ENCODE assay signal across 13 mouse cellular contexts in the genomic region with DNA sequence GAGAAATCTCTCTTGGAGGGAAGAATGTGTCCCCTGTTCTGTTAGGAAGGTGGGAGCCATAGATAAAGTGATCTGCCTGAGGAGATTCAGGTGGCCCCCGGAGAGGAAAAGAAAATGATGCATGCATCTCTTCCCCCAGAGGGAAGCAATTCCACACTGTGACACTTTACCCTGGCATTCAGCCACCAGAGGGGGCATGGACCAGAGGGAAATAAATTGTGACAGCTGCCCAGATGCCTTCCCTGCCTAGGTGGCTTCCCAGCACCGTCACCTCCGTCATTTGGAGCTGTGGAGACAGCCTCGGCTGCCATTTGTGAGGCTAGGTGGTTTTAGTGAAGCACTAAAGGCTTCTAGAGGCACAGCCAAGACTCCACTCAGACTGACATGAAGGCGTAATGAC.
DNase-seq lines count a peak whose midpoint lies in the region; ATAC-seq and TF ChIP-seq lines count a peak whose summit lies in the region.
"Had no signal": no experiment of that assay in that cellular context is flagged by ENCODE, and none has a peak within 500 bp of the region (broad histone marks: within the 10 kb centered on the region; RNA-seq: fewer than 3 reads in every experiment).

No protein-coding gene starts in this region.

- peak; percentile 11 for TF ChIP-seq RAD21 in CH12.LX (IDR thresholded peaks at IDR 0.05; ENCODE audit: low read depth, low read length)

- TF ChIP-seq EP300 in heart, adult 2 months (IDR thresholded peaks at IDR 0.05; ENCODE audit: insufficient read depth, low read depth, low read length), result no peak
- TF ChIP-seq EP300 in CH12.LX (IDR thresholded peaks at IDR 0.05; ENCODE audit: low read length), result no peak

- TF ChIP-seq POLR2A in heart, adult 2 months (IDR thresholded peaks at IDR 0.05; ENCODE audit: insufficient read depth, low read depth, low read length), result no peak
- no peak for TF ChIP-seq POLR2A in CH12.LX (IDR thresholded peaks at IDR 0.05; ENCODE audit: low read depth, low read length)

- H3K27me3 ChIP-seq in heart, adult 2 months (ENCODE audit: control insufficient read depth, insufficient read depth, low read length), result no peaks in the 10 kb centered on the region
- H3K27me3 ChIP-seq in liver, embryonic 12.5 days (replicated peaks), result no peaks in the 10 kb centered on the region
- H3K27me3 ChIP-seq in CH12.LX (replicated peaks), result no peaks in the 10 kb centered on the region
- H3K27me3 ChIP-seq in forebrain, embryonic 10.5 days (ENCODE audit: poor library complexity, severe bottlenecking), result peaks cover 7% of the 10 kb centered on the region
- H3K27me3 ChIP-seq: neural tube, embryonic 12.5 days had no signal

- in situ Hi-C loops in CH12.LX (cut with MboI; ENCODE audit: low pct_ligation_motif_present, low pct_unique_long_range_greater_than_20kb, low sequenced_read_pairs), result loop anchor here (25.0 kb wide), 1 partner anchor 316 kb away; no protein-coding TSS in a partner anchor

- intact Hi-C loops in heart, adult 2 months (cut with DNase I), result no loop called here

- 0 out of 2 replicates have a peak, but pooled peaks have one; percentile 12 for TF ChIP-seq CTCF in heart, adult 2 months (IDR thresholded peaks at IDR 0.05)
- peak in 1 of 2 experiments; percentile 46; a peak in 2 of 4 replicates for TF ChIP-seq CTCF in CH12.LX (conservative IDR thresholded peaks at IDR 0.05 in 1 of 2, IDR thresholded peaks at IDR 0.05 in 1 of 2; ENCODE audit: low read depth in 2 of 2, low read length in 2 of 2)

- H3K79me2 ChIP-seq in heart, adult 2 months (replicated peaks; ENCODE audit: control insufficient read depth, insufficient read depth, low read length), result no peaks in the 10 kb centered on the region
- no peaks in the 10 kb centered on the region for H3K79me2 ChIP-seq in CH12.LX (replicated peaks; ENCODE audit: control insufficient read depth, extremely low read depth, insufficient read depth, poor library complexity, severe bottlenecking)

- dilution Hi-C loops in CH12.LX (cut with MboI; ENCODE audit: extremely low pct_ligation_motif_present, extremely low pct_unique_long_range_greater_than_20kb, low sequenced_read_pairs), result no loop called here

- no peak overlapping the region for H3K27ac ChIP-seq in heart, adult 2 months
- H3K27ac ChIP-seq in liver, embryonic 12.5 days, result no peak overlapping the region
- no peak overlapping the region for H3K27ac ChIP-seq in CH12.LX (ENCODE audit: insufficient read depth, low read depth)
- H3K27ac ChIP-seq in forebrain, embryonic 10.5 days, result no peak overlapping the region
- H3K27ac ChIP-seq: liver, embryonic 15.5 days; neural tube, embryonic 12.5 days had no signal

- WGBS in heart, adult 2 months, result 56% methylated on average over 5 of the region's 5 CpGs
- 50% methylated on average over 5 of the region's 5 CpGs for WGBS in liver, embryonic 12.5 days (ENCODE audit: insufficient replicate concordance)
- WGBS in forebrain, embryonic 10.5 days, result 74% methylated on average over 5 of the region's 5 CpGs

- no peak for DNase-seq in heart, adult 2 months
- DNase-seq in heart, adult 18-20 months, result no peak
- DNase-seq in liver, result peak; percentile 17
- no peak for DNase-seq in CH12.LX (ENCODE audit: extremely low read depth)
- DNase-seq in adrenal gland, postnatal 25 days, result peak; percentile 12
- DNase-seq in forebrain, embryonic 10.5 days (ENCODE audit: extremely low spot score, low spot score), result no peak
- DNase-seq in thymus, postnatal 0 days (ENCODE audit: low spot score), result no peak
- DNase-seq: B cell, adult 2 months; thymus, adult 2 months had no signal

- H3K9ac ChIP-seq in heart, adult 2 months (ENCODE audit: low read depth, low read length), result no peak overlapping the region
- H3K9ac ChIP-seq in liver, embryonic 12.5 days, result no peak overlapping the region
- H3K9ac ChIP-seq in CH12.LX (ENCODE audit: insufficient read depth, low read depth), result no peak overlapping the region
- H3K9ac ChIP-seq: liver, embryonic 15.5 days; neural tube, embryonic 12.5 days had no signal

- H3K9me3 ChIP-seq in liver, embryonic 12.5 days (replicated peaks), result no peaks in the 10 kb centered on the region
- no peaks in the 10 kb centered on the region for H3K9me3 ChIP-seq in CH12.LX (replicated peaks; ENCODE audit: low read length)
- no peaks in the 10 kb centered on the region for H3K9me3 ChIP-seq in forebrain, embryonic 10.5 days
- H3K9me3 ChIP-seq: liver, embryonic 15.5 days; neural tube, embryonic 12.5 days had no signal

- no peaks in the 10 kb centered on the region for H3K36me3 ChIP-seq in heart, adult 2 months (ENCODE audit: control insufficient read depth, insufficient read depth, low read length)
- no peaks in the 10 kb centered on the region for H3K36me3 ChIP-seq in liver, embryonic 12.5 days
- no peaks in the 10 kb centered on the region for H3K36me3 ChIP-seq in CH12.LX (replicated peaks in 1 of 2; ENCODE audit: control insufficient read depth in 1 of 2, insufficient read depth in 1 of 2, low read length in 1 of 2)
- H3K36me3 ChIP-seq in forebrain, embryonic 10.5 days (replicated peaks), result no peaks in the 10 kb centered on the region
- H3K36me3 ChIP-seq: liver, embryonic 15.5 days; neural tube, embryonic 12.5 days had no signal

- no peak overlapping the region for H3K4me3 ChIP-seq in heart, adult 2 months
- no peak overlapping the region for H3K4me3 ChIP-seq in liver, embryonic 12.5 days
- no peak overlapping the region for H3K4me3 ChIP-seq in CH12.LX (replicated peaks in 1 of 3; ENCODE audit: low read depth in 2 of 3, low read length in 2 of 3, poor library complexity in 1 of 3)
- no peak overlapping the region for H3K4me3 ChIP-seq in forebrain, embryonic 10.5 days
- H3K4me3 ChIP-seq: liver, embryonic 15.5 days; neural tube, embryonic 12.5 days had no signal

- no peaks in the 10 kb centered on the region for H3K4me1 ChIP-seq in heart, adult 2 months (ENCODE audit: control insufficient read depth, insufficient read depth, low read length)
- no peaks in the 10 kb centered on the region for H3K4me1 ChIP-seq in liver, embryonic 12.5 days
- peaks cover 0 to 1% of the 10 kb centered on the region in 2 experiments; a peak in 1 of 4 replicates for H3K4me1 ChIP-seq in CH12.LX (ENCODE audit: control insufficient read depth in 1 of 2, insufficient read depth in 2 of 2)
- peaks cover 14% of the 10 kb centered on the region for H3K4me1 ChIP-seq in forebrain, embryonic 10.5 days

- no peak for ATAC-seq in liver, embryonic 12.5 days
- ATAC-seq: inflammation-experienced regulatory T-cells, adult 6 months had no signal

- H3K4me2 ChIP-seq in liver, embryonic 12.5 days, result no peak overlapping the region
- no peak overlapping the region for H3K4me2 ChIP-seq in CH12.LX (ENCODE audit: insufficient read depth, low read depth, poor library complexity, severe bottlenecking)
- H3K4me2 ChIP-seq: liver, embryonic 15.5 days; neural tube, embryonic 12.5 days had no signal

TF ChIP-seq in CH12.LX, 34 proteins besides CTCF, POLR2A, EP300 and RAD21:
- TF ChIP-seq SMC3 (IDR thresholded peaks at IDR 0.05; ENCODE audit: low read depth, low read length) (peak; percentile 49), MAX (IDR thresholded peaks at IDR 0.05; ENCODE audit: low read length) (no peak)

Comparison
In these comparisons a context has a peak if more than half of its experiments do, and no peak if none do; other contexts are left out.
1. DNase-seq: peak in liver (single experiment) and adrenal gland, postnatal 25 days (single experiment); none in heart, adult 2 months (0 of 2), heart, adult 18-20 months (0 of 2), CH12.LX (single experiment), forebrain, embryonic 10.5 days (single experiment) and thymus, postnatal 0 days (single experiment).